Mouse (Mus musculus) cerebellum, postnatal 25 days (tissue): ENCODE results near the gene Lad1.

ENCODE experiments used
- DNase-seq, 2 experiments: peaks; one replicate each; pipeline ENCODE4 v3.0.0; 2021; ENCODE audit warnings: mixed read lengths in 2 of 2

Lad1 gene

GRCm38 (mm10) chr1:135810180-135810579, 8.2 kb upstream of the Lad1 start:
- DNase-seq, result no peak

- peak; percentile 81 to 89 for DNase-seq
Observed at GRCm38 (mm10) chr1:135811016-135811646, 7.3 kb upstream of the Lad1 start.

GRCm38 (mm10) chr1:135812205-135812604, 6.2 kb upstream of the Lad1 start:
- no peak for DNase-seq

DNA sequence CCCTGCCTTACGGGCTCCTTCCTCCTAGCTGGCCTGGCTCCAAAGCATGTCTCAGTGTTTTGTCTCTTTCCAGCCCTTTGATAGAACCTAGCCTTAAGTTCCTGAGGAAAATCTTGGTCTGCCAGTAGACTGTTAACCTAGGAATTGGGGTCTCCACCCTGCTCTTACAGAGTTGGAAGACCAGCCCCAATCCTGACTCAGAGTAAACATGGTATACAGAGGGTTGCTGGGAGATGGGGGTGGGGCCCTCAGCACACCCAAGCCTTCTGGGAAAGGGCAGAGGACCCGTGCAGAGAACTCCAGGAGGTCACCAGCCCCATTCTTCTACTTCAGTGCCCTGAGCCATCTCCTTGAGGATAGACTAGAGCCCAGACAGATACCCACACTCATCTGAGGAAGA, 5.8 kb upstream of the Lad1 start:
- DNase-seq, result no peak

DNA sequence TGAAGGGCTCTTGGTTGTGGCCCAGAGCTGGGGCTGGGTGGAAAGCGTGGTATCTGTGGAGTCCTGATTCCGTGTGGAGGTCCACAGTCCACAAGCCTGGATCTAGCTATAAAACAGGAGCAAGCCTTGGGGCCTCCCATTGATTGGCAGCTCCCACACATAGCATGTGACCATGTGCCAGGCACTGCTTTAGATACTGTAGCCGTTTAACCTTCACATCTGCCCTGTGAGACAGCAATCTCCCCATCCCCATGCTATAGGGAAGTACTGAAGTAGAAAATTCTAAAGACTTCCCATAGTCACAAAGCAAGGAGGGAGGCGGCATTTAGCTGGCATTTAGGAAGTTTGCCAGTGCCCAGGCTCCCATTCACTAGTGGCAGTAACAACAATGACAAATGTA, 5.3 kb upstream of the Lad1 start:
- DNase-seq, result no peak

GRCm38 (mm10) chr1:135813687-135814395, 4.6 kb upstream of the Lad1 start:
- no peak for DNase-seq

DNA sequence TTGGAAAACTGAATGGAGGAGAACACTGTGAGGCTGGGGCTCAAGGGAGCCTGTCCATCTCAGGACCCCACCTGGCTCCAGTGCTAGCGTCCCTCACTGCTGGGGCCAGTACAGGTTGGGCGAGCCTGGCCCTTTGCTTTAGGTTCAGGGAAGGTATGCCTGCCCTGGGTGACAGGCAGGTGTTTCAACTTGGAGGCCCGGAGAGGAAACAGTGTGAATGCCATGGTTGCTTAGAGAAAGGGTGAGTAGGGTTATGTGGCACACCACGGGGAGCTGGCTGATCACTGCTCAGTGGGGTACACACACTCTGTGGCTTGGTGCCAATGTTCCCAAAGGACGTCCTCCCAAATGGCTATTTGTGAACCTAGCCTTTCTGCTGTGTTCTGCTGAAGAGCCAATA, 3.9 kb upstream of the Lad1 start:
- DNase-seq, result no peak

DNA sequence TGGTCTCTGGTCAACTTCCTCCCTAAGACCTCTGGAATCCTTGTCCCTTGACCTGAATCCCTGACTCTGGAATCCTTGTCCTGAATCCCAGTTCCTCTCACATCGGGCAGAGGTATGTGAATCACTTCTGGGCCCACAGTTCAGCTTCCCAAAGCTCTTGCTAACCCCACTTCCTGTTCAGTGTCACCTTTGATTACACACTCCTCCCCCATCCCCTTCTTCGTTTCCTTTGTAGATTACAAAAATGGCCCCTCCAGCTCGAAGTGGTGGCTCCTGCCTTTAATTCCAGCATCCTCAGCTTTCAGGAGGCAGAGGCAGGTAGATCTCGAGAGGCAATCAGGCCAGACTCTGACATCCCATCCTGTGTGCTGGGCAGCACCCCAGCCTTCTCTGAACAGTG, 803 bp upstream of the Lad1 start:
- DNase-seq, result no peak

- DNase-seq, result no peak
Observed at GRCm38 (mm10) chr1:135820071-135820470, 1.7 kb downstream of the Lad1 start.

DNA sequence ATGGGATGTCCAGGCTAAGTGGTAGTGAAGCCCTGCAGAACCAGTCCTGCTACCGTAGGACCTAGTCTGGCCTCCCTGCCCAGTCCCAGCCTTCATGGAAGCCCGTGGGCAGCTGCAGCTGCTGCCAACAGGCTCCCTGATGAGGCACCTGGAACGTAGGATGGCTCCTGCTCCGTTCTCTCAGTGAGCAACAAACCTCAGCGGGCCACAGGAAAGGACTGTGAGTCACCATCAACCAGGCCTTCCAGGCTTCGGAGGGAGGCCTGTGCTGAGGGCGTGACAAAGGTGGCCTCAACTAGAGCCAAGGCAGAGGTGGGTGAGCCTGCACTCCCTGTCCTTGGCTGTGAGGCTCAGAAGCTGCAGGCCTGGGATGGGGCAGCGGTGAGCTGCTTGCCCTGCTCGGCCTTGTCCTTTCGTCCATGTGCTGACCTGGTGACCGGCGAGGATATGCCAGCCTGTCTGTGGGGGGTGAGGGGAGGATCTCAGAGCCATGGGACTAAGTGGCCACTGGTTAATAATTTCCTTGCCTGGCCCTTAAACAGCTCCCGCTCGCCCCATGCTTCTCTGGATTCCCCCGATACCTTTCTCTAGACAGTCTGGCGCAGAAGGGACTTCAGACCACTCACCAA, 2.5 kb downstream of the Lad1 start:
- no peak for DNase-seq

GRCm38 (mm10) chr1:135821780-135822179, 3.4 kb downstream of the Lad1 start:
- DNase-seq, result no peak

DNA sequence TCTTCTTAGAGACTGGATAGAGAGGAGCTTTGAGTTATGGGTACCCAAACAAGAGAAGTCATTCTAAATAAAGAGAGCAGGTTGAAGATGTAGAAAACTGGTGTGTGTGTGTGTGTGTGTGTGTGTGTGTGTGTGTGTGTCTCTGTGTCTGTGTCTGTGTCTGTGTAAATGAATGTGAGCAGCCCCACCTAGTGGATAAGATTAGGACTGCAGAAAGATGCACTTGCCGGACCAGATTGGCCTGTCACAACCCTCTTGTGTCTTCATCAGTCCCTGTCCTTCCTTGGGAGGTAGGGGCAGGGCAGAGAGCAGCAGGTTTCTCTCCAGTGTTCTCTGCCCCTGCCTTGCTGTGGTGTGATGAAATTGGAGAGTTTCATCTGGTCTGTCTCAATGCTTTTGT, 10.5 kb downstream of the Lad1 start:
- peak in 1 of 2 experiments; percentile 14 for DNase-seq

- DNase-seq, result no peak
Observed at GRCm38 (mm10) chr1:135834206-135834859, 15.9 kb downstream of the Lad1 start.

- no peak for DNase-seq
Observed at GRCm38 (mm10) chr1:135834983-135835382, 16.6 kb downstream of the Lad1 start.

GRCm38 (mm10) chr1:135835716-135836483, 17.5 kb downstream of the Lad1 start, which contains the start of gene Tnnt2:
Gene Tnnt2, plus strand, starts transcription at chr1:135836354.
- no peak for DNase-seq

DNA sequence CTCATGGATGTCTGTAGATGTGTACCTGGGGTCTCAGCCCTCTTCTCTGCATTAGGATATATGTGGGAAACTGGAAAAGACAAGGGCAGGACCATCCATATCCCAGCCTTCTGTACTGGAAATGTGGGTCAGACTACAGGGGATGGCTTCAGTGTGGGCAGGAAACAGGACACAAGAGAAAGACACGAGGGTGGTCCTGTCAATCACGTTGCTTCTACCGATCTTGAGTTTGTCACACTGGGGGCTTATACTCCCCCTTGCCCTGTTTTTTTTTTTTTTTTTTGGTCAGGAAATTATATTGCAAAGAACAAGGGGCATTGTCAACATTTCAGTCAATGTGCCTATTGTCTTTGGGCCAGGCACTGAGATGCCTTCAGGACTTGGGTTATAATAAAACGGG, 20.2 kb downstream of the Lad1 start:
- DNase-seq, result no peak

GRCm38 (mm10) chr1:135839065-135839464, 20.7 kb downstream of the Lad1 start:
- DNase-seq, result no peak

DNA sequence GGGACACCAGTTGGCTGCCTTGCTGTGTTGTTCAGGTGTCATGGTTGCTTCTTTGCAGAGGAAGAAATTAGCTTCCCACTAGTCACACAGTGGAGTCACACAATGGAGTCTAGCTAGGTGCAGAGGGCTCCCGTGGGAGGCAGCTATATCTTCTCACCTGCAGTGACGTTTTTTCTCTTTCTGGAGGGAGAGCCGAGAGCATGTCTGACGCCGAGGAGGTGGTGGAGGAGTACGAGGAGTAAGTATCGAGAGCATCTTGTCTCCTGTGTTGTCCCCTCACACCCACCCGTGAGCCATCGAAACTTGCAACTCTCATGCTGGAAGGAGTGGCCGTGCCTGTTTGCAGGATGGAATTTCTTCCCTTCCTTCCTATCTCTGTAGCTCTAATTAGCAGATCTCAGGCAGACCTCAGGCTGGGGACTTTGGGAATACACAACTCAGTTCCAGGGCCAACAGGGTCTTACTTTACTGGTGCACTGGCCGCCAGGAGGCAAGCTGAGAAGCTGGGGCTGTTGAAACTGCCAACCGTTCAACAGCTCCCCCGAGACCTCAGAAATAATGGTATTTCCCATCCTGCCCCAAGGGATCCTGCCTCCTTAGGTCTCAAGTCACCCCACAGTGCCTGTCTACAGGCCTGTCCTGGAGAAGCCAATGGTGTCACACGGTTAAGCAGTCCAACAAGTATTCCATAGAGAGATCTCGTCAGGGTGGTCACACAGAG, 22.4 kb downstream of the Lad1 start:
- DNase-seq, result no peak

- no peak for DNase-seq
Observed at GRCm38 (mm10) chr1:135843519-135844262, 25.3 kb downstream of the Lad1 start.

- no peak for DNase-seq
Observed at GRCm38 (mm10) chr1:135844481-135844880, 26.1 kb downstream of the Lad1 start.

GRCm38 (mm10) chr1:135846632-135847031, 28.2 kb downstream of the Lad1 start:
- no peak for DNase-seq
